Mouse (Mus musculus): ENCODE measurements around the gene Twnk. TPM values are rescaled to one million over a fixed set of nuclear protein-coding genes. Genes with fewer than 3 reads are reported as not detected.
A peak's percentile ranks its signal among the peaks of the same experiment; 100 is the strongest.

Twnk gene
- total RNA-seq, 2 experiments from 2014 or later = 1.9 to 3.5 TPM

- no peak for ATAC-seq (replicated peaks; ENCODE audit: low FRiP score, poor library complexity, severe bottlenecking)
Measured at GRCm38 (mm10) chr19:44999647-45000046, 5.8 kb upstream of the Twnk start.

- no peak for ATAC-seq (replicated peaks; ENCODE audit: low FRiP score, poor library complexity, severe bottlenecking)
Measured at GRCm38 (mm10) chr19:45002301-45002700, 3.2 kb upstream of the Twnk start.

GRCm38 (mm10) chr19:45003740-45004516 lies 1.5 kb upstream of the Twnk start:
- no peak for ATAC-seq (replicated peaks; ENCODE audit: low FRiP score, poor library complexity, severe bottlenecking)

- peak; percentile 95 for ATAC-seq (replicated peaks; ENCODE audit: low FRiP score, poor library complexity, severe bottlenecking)
Measured at GRCm38 (mm10) chr19:45005957-45006712, 672 bp downstream of the Twnk start, which contains the start of gene Mrpl43. Gene Mrpl43, minus strand, starts transcription at chr19:45006442.

GRCm38 (mm10) chr19:45007021-45007420 lies 1.6 kb downstream of the Twnk start:
- ATAC-seq (replicated peaks; ENCODE audit: low FRiP score, poor library complexity, severe bottlenecking) = no peak

GRCm38 (mm10) chr19:45007425-45008191 lies 2.1 kb downstream of the Twnk start:
- ATAC-seq (replicated peaks; ENCODE audit: low FRiP score, poor library complexity, severe bottlenecking) = no peak

- no peak for ATAC-seq (replicated peaks; ENCODE audit: low FRiP score, poor library complexity, severe bottlenecking)
Measured at GRCm38 (mm10) chr19:45010646-45011045, 5.2 kb downstream of the Twnk start.

- no peak for ATAC-seq (replicated peaks; ENCODE audit: low FRiP score, poor library complexity, severe bottlenecking)
Measured at GRCm38 (mm10) chr19:45012219-45012618, 6.8 kb downstream of the Twnk start.

GRCm38 (mm10) chr19:45012636-45013035 lies 7.2 kb downstream of the Twnk start:
- ATAC-seq (replicated peaks; ENCODE audit: low FRiP score, poor library complexity, severe bottlenecking) = no peak

- ATAC-seq (replicated peaks; ENCODE audit: low FRiP score, poor library complexity, severe bottlenecking) = no peak
Measured at GRCm38 (mm10) chr19:45013581-45014225, 8.2 kb downstream of the Twnk start.

GRCm38 (mm10) chr19:45014335-45014971 lies 9.0 kb downstream of the Twnk start, which contains the start of gene Lzts2:
Gene Lzts2, plus strand, starts transcription at chr19:45014414.
- ATAC-seq (replicated peaks; ENCODE audit: low FRiP score, poor library complexity, severe bottlenecking) = no peak

GRCm38 (mm10) chr19:45014981-45015402 lies 9.5 kb downstream of the Twnk start:
- 0 out of 2 replicates have a peak, but pooled peaks have one; percentile 20 for ATAC-seq (replicated peaks; ENCODE audit: low FRiP score, poor library complexity, severe bottlenecking)

GRCm38 (mm10) chr19:45015518-45016281 lies 10.2 kb downstream of the Twnk start:
- peak; percentile 65 for ATAC-seq (replicated peaks; ENCODE audit: low FRiP score, poor library complexity, severe bottlenecking)

- ATAC-seq (replicated peaks; ENCODE audit: low FRiP score, poor library complexity, severe bottlenecking) = no peak
Measured at GRCm38 (mm10) chr19:45016341-45017215, 11.1 kb downstream of the Twnk start.

- no peak for ATAC-seq (replicated peaks; ENCODE audit: low FRiP score, poor library complexity, severe bottlenecking)
Measured at GRCm38 (mm10) chr19:45017216-45017771, 11.8 kb downstream of the Twnk start.

- ATAC-seq (replicated peaks; ENCODE audit: low FRiP score, poor library complexity, severe bottlenecking) = no peak
Measured at GRCm38 (mm10) chr19:45017909-45018308, 12.4 kb downstream of the Twnk start.

- ATAC-seq (replicated peaks; ENCODE audit: low FRiP score, poor library complexity, severe bottlenecking) = no peak
Measured at GRCm38 (mm10) chr19:45018351-45018831, 12.9 kb downstream of the Twnk start.
